Mouse (Mus musculus) MN1 (cell line): ENCODE results near the gene Zfp358.

Experiments
- DNase-seq: peaks from one replicate; pipeline ENCODE4 v3.0.0-alpha.2; 2016; ENCODE audit warnings: low spot score

Gene Zfp358

GRCm38 (mm10) chr8:3499751-3500150 lies 6.8 kb downstream of the Zfp358 start:
- DNase-seq = peak; percentile 65

GRCm38 (mm10) chr8:3500235-3501090 lies 7.5 kb downstream of the Zfp358 start, which contains the start of gene Mcoln1:
Gene Mcoln1 (plus strand): TSS chr8:3500457.
- peak; percentile 100 for DNase-seq

GRCm38 (mm10) chr8:3502217-3502616 lies 9.3 kb downstream of the Zfp358 start:
- no peak for DNase-seq

- DNase-seq = no peak
Observed at GRCm38 (mm10) chr8:3507979-3508754, 15.2 kb downstream of the Zfp358 start.

- no peak for DNase-seq
Observed at GRCm38 (mm10) chr8:3514681-3515247, 21.8 kb downstream of the Zfp358 start.

GRCm38 (mm10) chr8:3515260-3515671 lies 22.3 kb downstream of the Zfp358 start, which contains the start of gene Pnpla6:
Gene Pnpla6 (plus strand): TSS chr8:3515384.
- peak; percentile 84 for DNase-seq

- peak; percentile 69 for DNase-seq
Observed at GRCm38 (mm10) chr8:3515771-3516417, 23.0 kb downstream of the Zfp358 start.

GRCm38 (mm10) chr8:3516450-3517116 lies 23.6 kb downstream of the Zfp358 start:
- DNase-seq = no peak

GRCm38 (mm10) chr8:3517117-3517495 lies 24.2 kb downstream of the Zfp358 start:
- DNase-seq = no peak

- no peak for DNase-seq
Observed at GRCm38 (mm10) chr8:3522007-3522697, 29.2 kb downstream of the Zfp358 start.

- DNase-seq = no peak
Observed at GRCm38 (mm10) chr8:3530816-3531215, 37.9 kb downstream of the Zfp358 start.

- no peak for DNase-seq
Observed at GRCm38 (mm10) chr8:3531936-3532335, 39.0 kb downstream of the Zfp358 start.

GRCm38 (mm10) chr8:3536053-3536841 lies 43.3 kb downstream of the Zfp358 start:
- no peak for DNase-seq

GRCm38 (mm10) chr8:3536940-3537339 lies 44.0 kb downstream of the Zfp358 start:
- DNase-seq = no peak

GRCm38 (mm10) chr8:3537666-3538065 lies 44.7 kb downstream of the Zfp358 start:
- no peak for DNase-seq

- no peak for DNase-seq
Observed at GRCm38 (mm10) chr8:3539146-3539545, 46.2 kb downstream of the Zfp358 start.

GRCm38 (mm10) chr8:3540076-3540475 lies 47.1 kb downstream of the Zfp358 start:
- DNase-seq = no peak

- no peak for DNase-seq
Observed at GRCm38 (mm10) chr8:3546511-3546910, 53.6 kb downstream of the Zfp358 start.
